Mouse (Mus musculus) kidney, adult 18-20 months (tissue): ENCODE results near the gene Olfr458.
"Not testable (repeated sequence)": the region's sequence is repeated elsewhere in the genome, so short reads cannot be mapped to it uniquely, and the experiment has no call there.

Source experiments
- DNase-seq: peaks from one replicate; pipeline ENCODE4 v3.0.0; 2021

Olfr458 gene

GRCm38 (mm10) chr6:42465096-42465495, at the start of gene Olfr458:
TSS of gene Olfr458 (minus strand) at chr6:42465196.
- no peak for DNase-seq

GRCm38 (mm10) chr6:42513461-42513860, 48.5 kb upstream of the Olfr458 start:
- no peak for DNase-seq

- no peak for DNase-seq
Observed at GRCm38 (mm10) chr6:42509311-42509710, 44.3 kb upstream of the Olfr458 start.

GRCm38 (mm10) chr6:42503478-42503877, 38.5 kb upstream of the Olfr458 start:
- no peak for DNase-seq

GRCm38 (mm10) chr6:42489731-42490130, 24.7 kb upstream of the Olfr458 start:
- no peak for DNase-seq

- no peak for DNase-seq
Observed at GRCm38 (mm10) chr6:42487114-42487513, 22.1 kb upstream of the Olfr458 start, which contains the start of gene Olfr456. TSS of gene Olfr456 (minus strand) at chr6:42487214.

- DNase-seq: no peak
Observed at GRCm38 (mm10) chr6:42484633-42485032, 19.6 kb upstream of the Olfr458 start.

- no peak for DNase-seq
Observed at GRCm38 (mm10) chr6:42476235-42476634, 11.2 kb upstream of the Olfr458 start, which contains the start of gene Olfr457. TSS of gene Olfr457 (minus strand) at chr6:42476335.

GRCm38 (mm10) chr6:42471298-42471697, 6.3 kb upstream of the Olfr458 start:
- not testable (repeated sequence) for DNase-seq

GRCm38 (mm10) chr6:42470542-42470941, 5.5 kb upstream of the Olfr458 start:
- DNase-seq: no peak

- no peak for DNase-seq
Observed at GRCm38 (mm10) chr6:42447381-42447780, 17.6 kb downstream of the Olfr458 start.

- DNase-seq: no peak
Observed at GRCm38 (mm10) chr6:42444491-42444890, 20.5 kb downstream of the Olfr458 start.

GRCm38 (mm10) chr6:42441395-42441794, 23.6 kb downstream of the Olfr458 start:
- DNase-seq: no peak

GRCm38 (mm10) chr6:42435490-42435889, 29.5 kb downstream of the Olfr458 start:
- no peak for DNase-seq

GRCm38 (mm10) chr6:42434446-42434845, 30.6 kb downstream of the Olfr458 start, which contains the start of gene Tas2r126:
TSS of gene Tas2r126 (plus strand) at chr6:42434535.
- no peak for DNase-seq

- DNase-seq: no peak
Observed at GRCm38 (mm10) chr6:42433554-42433953, 31.4 kb downstream of the Olfr458 start.

GRCm38 (mm10) chr6:42426337-42426736, 38.7 kb downstream of the Olfr458 start:
- no peak for DNase-seq

GRCm38 (mm10) chr6:42424472-42424871, 40.5 kb downstream of the Olfr458 start:
- DNase-seq: no peak

- no peak for DNase-seq
Observed at GRCm38 (mm10) chr6:42421439-42421838, 43.6 kb downstream of the Olfr458 start.

GRCm38 (mm10) chr6:42419443-42419842, 45.6 kb downstream of the Olfr458 start:
- DNase-seq: no peak
